Mouse (Mus musculus): ENCODE measurements at regions not wholly inside any gene's neighbourhood (a gene's known extent, or its start where the extent isn't known, plus 50 kb on each side); places are given as distances from the start of the nearest gene placed in this dataset.
A peak's percentile ranks its signal among the peaks of the same experiment; 100 is the strongest.

DNA sequence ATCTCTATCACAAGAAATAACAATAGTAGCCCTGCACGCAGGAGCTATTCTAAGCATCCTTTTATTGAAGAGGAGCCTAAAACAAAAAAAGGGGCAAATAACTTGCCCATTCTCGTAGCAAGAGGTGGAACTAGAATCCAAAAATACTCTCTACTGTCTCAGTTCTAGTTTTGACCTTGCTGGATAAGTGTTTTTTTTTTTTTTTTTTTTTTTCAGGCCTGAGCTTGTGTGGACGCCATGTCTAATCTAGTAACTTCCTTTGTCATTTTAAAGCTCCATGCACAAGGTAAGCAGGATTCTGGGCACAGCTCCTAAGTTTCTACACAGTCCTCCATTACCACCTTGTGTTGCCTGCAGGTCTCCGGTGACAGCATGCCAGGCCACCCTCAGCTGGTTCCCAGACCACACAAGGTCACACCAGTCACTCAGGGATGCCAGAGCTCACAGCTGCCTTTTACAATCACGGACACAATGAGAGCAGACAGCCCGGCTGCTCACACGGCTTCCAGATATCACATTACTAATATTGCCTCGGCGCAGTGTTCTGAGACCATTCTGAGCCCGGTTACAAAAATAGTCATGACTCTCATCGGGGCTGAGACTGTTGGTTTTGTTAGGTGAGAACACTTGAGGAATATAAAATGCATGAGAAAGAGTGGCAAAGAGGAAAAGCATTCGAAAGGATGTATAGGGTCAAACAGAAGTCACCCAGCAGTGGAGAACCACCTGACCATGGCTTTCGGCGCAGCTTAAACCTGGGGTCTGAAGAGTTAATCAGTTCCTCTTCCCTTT is 124.7 kb upstream of the Tank start:
- no peak for ATAC-seq

- no peak for ATAC-seq
Measured at GRCm38 (mm10) chr2:61452581-61452980, 125.8 kb upstream of the Tank start.

DNA sequence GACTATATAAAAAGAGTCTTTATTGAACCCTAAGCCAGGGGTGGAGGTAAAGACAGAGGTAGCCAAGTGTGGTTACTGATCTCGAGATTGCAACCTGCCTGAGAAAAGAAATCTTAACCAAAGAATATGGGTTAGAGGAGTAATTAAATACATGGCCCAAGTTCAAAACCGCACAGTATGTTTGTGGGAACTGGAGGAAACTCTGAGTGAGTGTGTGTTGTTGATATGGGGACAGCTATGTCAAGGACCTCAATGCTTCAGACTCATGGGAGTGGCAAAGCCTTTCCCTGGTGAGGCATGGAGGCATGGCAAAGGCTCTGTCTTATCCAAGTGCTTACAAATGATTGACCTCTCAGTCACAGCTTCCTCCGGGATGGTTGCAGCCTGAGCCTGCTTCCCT is 127.7 kb upstream of the Tank start:
- no peak for ATAC-seq

GRCm38 (mm10) chr2:61436591-61436990 is 141.8 kb upstream of the Tank start:
- no peak for ATAC-seq

DNA sequence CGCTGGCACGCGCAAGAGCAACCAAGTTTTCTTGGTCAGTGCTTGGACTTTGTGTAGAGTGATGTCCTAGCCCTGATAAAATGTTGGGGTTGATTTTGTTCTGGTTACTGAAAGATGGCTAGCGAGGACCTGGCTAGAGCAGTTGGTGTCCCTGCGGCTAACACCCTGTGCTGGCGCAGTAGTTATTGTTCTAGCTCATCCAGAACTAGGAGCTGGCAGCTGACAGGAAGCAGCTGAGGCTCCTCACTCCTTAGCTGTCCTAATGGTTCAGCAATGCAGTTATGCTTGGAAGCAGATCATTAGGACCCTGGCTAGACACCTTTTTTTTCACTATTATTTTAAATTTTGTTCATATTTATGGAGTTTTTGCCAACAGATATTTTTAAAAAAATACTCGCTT is 170.5 kb upstream of the Tank start:
- ATAC-seq, result no peak

DNA sequence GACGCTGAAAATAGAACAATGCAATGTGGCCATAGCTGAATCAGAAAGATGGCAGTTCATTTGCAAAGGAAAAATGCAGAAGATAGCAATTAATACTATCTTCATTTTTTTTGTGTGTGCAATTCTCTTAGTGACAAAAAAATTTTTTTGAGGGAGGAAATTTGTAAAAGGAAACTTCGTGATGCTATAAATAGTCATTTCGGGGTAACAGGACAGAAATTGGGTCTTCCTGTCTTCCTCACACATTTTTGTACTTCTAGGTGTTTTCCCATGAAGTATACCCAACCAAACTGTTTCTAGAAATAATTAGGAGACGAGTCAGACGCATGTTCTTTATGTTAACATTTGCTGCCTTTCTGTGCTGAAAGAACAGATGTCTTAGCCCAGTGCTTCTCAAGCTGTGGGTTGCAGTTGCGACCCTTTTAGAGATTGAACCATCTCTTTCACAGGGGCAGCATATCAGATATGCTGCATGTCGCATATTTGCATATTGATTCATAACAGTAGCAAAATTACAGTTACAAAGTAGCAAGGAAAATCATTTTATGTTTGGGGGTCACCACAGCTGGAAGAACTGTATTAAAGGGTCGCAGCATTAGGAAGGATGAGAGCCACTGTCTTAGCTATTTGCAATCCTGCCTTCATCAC is 172.2 kb upstream of the Tank start:
- ATAC-seq, result peak; percentile 20

DNA sequence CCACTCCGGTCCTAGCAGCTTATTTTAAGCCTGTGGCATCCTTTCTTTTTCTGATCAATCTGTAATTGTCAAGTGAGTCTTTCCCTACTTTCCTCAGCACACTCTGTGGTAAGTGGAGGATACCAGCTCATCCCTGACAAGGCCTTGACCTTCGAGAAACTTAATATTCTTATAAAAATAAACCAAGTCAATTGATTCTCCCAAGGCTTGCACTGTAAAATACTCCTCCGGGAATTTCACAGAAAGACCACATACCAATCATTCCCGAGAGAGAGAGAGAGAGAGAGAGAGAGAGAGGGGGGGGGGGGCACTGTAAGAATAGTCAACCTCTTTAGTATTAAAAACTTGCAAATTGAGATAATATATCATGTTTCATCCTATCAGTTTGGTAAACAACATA is 173.1 kb upstream of the Tank start:
- no peak for ATAC-seq

DNA sequence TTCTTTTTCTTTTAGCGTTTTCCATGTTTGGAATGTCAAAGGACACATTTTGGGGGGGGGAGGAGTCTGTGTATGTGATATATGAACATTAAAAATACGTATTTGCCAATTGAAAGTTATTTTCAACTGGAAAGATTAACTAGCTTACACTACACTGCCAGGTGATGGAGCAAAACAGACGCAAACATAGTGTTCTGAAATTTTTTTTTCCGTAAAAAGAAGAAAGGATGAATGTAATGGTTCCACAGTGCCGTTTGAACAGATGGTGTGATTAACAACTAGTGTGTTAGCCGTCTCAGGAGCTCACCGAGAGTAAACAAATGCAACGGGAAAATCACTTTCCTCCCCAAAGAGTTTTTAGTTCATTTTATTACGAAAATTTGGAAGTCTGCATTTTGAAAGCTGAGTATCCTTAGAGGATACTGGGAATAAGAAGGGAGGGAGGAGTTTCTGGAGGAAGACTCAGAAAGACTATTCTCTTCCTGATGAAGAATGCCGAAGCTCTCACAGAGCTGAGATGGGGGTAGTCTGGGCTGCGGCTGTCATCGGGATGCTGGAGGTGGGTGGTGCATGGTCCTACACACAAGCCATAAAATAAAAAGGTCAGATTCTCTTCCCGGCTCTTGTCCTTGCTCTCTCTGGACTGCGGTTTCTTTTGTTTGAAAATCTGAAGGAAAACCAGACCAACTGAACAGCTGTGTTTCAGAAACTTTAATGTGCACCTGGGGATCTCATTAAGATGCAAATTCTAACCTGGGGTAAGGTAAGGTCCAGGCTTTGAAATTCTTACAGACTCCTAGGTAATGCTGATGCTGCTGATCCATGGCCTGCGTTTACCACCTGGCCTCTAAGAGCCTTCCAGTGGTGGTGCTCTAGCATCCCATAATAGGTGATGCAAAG is 175.5 kb upstream of the Tank start:
- peak; percentile 9 for ATAC-seq

- ATAC-seq, result peak; percentile 49
Measured at GRCm38 (mm10) chr2:61401636-61402587, 176.5 kb upstream of the Tank start.

DNA sequence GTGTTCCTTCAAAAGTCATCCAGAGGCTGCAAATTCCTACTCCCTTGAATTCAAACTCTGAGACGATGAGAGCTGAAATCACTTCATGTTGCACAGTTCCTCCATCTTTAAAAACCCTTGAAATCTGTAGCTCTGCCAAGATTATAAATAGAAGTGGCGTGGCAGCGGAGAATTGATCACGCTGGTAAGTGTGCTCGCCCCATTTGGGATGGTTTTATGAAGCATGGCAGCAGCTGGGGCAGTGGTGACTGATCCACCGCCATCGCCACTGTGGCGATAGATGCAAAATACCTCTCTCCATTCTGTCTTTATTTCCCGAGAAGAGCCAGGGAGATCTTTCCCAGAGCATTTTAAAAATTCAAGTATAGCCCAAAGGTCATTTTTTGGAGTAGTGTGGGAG is 179.8 kb upstream of the Tank start:
- ATAC-seq, result no peak

DNA sequence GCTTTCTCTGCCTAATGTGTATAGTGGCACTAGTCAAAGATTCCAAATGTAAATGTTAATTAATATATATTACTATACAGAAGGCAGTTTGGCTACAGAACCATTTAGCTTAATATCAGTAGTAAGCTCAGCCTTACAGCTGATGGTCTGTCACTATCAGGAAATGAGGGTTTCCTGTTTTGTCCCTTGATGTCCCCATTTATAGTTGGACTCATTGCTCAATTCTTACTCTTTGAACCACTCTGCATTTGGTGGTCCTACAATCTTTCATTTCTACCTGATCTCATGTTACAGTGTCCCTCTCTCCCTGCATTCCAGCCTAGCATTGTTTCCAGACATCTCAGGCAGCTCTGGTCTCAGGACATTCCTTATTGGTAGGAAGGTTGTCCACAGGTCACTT is 188.8 kb upstream of the Tank start:
- ATAC-seq, result no peak

DNA sequence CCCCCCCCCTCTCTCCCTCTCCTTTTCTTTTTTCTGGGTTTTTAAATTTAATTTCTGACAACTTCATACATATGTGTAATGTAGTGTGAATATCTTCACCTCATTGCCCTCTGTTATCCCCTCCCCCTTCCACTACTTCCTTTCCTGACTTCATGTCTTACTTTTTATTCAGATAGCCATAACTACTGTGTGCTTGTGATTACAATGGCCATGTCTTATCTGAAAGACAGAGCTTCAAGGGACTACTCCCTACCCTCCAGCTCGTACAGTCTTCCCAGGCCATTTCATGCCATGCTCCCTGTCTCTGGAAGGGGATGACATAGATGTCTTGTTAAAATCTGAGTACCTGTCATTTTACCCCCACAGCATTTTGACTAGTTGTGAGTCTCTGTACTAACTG is 189.2 kb upstream of the Tank start:
- no peak for ATAC-seq

DNA sequence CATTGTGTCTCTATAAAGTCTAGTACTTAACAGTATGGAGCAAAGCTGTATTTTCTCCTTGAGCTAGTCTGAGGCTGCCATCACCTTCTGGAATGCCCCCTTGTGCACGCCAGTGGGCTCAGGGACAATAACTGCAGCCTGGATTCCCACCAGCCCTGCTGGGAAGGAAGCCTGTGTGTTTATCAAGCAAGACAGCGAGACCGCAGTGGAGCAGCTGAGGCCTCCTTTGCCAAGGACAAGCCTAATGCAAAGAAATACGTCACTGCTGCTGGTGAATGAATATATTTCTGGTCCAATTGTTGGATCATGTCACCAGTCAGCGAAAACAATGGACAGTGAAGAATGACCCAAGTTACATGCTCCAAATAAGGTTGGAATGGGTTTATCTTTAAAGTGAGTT is 190.8 kb upstream of the Tank start:
- no peak for ATAC-seq

GRCm38 (mm10) chr2:61386966-61387365 is 191.4 kb upstream of the Tank start:
- no peak for ATAC-seq

DNA sequence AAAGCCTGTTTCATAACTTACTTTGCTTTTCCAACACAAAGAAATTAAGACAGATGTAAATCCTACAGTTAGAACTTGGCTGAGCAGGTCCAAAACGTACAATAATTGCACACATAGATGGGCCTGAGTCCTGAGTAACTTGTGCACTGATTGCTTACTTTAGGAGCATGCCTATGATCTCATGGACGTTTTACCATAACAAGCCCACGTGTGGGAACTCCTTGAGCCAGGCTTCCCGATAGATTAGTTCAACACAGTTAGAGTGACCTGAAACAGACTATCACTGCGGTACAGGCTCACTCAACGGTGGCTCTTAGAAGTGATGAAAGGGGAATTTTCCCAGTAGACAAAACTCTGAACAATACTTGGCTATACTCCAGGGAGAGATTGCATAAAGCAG is 193.9 kb upstream of the Tank start:
- ATAC-seq, result no peak

DNA sequence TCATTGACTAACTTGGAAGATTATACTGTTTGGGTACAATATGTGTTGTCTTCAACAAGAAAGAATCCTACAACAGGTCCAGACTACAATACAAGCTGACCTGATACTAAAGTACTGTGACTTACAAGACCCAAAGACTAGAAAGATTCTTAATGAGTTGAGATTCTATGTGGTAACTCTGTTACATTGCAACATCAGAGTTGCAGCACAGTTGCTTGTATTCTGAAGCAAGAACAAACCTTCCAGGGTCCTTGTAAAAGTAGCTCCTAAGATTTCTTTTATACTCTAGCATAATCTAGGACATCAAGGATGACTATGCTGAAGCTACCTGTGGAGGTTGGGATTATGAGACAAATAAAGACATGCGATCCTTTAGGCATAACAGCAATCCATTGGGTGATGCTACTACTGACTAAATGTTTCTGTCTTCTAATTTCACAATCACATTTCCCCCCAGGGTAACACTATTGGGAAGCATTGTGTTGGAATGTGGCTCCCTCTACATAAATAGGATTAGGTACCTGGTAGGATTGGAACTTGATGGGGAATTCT is 194.6 kb upstream of the Tank start:
- ATAC-seq, result no peak

- ATAC-seq, result peak; percentile 58
Measured at GRCm38 (mm10) chr2:61379076-61379475, 199.3 kb upstream of the Tank start.

DNA sequence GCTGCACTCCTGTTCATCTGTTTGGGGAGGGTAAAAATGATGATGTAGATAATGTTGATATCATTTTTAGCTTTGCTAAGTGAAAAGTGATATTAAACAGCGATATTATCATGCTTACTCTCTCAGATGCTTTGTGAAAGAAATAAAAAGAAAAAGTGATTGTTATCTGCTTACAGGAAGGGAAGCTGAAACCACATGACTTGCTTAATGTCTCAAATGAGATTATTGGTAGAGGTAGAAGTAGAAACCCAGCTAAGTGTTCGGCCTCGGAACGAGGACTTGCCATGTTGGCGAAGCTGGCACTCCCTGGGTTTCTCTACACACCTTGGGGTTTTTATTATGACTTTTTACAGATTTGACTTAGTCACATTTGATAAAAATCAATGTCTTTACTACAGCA is 200.1 kb upstream of the Tank start:
- ATAC-seq, result peak; percentile 49

DNA sequence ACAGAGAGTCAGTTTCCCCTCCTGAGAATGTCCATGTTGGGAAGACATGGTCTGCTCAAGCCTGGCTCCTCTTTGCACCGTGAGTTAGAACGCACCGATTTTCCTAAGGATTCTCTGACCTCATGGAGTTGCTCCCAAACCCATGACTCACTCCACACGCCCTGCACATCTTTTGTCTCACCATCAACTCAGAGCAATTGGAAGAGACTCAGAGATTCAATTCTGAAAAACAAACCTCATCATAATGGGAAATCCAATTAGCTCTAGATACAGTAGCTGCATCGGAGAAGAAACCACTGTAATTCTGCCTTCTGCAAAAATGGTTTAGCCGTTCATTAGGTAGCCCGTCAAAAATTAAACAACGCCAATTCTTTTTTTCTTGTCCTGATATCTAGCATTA is 200.6 kb upstream of the Tank start:
- no peak for ATAC-seq

DNA sequence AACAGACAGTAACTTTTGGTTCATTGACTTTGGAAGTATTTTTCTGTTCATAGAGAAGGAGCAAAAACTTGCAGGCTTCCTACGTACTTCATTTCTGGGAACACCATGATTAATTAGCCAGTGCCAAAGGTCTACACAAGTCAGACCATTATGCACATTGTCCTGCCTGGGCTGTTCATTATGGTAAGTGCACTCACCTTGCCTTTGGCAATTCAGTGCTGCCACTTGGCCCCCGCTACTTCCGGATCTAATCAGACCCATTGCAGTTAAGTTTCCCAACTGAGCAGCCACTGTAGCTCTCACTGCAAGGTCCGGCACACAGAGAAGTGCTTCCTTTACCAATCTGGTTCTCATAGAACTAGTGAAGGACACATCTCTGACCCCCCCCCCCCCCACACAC is 215.8 kb upstream of the Tank start:
- no peak for ATAC-seq

GRCm38 (mm10) chr2:61361394-61361793 is 217.0 kb upstream of the Tank start:
- no peak for ATAC-seq

GRCm38 (mm10) chr2:61354104-61354503 is 224.3 kb upstream of the Tank start:
- ATAC-seq, result no peak

Data from activated CD4-positive, CD25-positive, alpha-beta regulatory T cell, adult 4 months (primary cell).